Mouse (Mus musculus) midbrain, postnatal 0 days (tissue): ENCODE data around the gene 9230112D13Rik. TPM values are rescaled to one million over a fixed set of nuclear protein-coding genes. Genes with fewer than 3 reads are reported as not detected.

Experiments used
- ATAC-seq: fragments of 200-750 bp; cut with Nextera tagmentation; 2 replicates; pipeline ENCODE4 v1.8.0; 2017; ENCODE audit warnings: moderate number of reproducible peaks, mild to moderate bottlenecking, moderate TSS enrichment, moderate library complexity; ENCODE audit not compliant: low FRiP score
- DNase-seq: peaks from one replicate; pipeline ENCODE4 v3.0.0-alpha.2; 2015; ENCODE audit warnings: low spot score
- H3K27ac ChIP-seq: fragments of 300-500 bp; sonication (generic); 2 replicates; pipeline ENCODE4 v1.5.1; 2014; ENCODE audit warnings: low read depth, mild to moderate bottlenecking, low read length, mixed read lengths
- H3K27me3 ChIP-seq: fragments of 300-500 bp; sonication (generic); 2 replicates; pipeline ENCODE4 v1.6.1; 2014; ENCODE audit warnings: low read length, control low read depth, mixed read lengths; ENCODE audit not compliant: insufficient read depth
- H3K36me3 ChIP-seq: fragments of 300-500 bp; sonication (generic); 2 replicates; pipeline ENCODE4 v1.6.1; 2014; ENCODE audit warnings: low read length, control low read depth, mixed read lengths; ENCODE audit not compliant: insufficient read depth
- H3K4me1 ChIP-seq: fragments of 300-500 bp; sonication (generic); 2 replicates; pipeline ENCODE4 v1.6.1; 2014; ENCODE audit warnings: mild to moderate bottlenecking, control low read depth, antibody characterized with exemption, low read length, mixed read lengths; ENCODE audit not compliant: insufficient read depth
- H3K4me2 ChIP-seq: fragments of 300-500 bp; sonication (generic); 2 replicates; pipeline ENCODE4 v1.6.1; 2014; ENCODE audit warnings: low read depth, mild to moderate bottlenecking, low read length, mixed read lengths; ENCODE audit not compliant: poor library complexity, severe bottlenecking
- H3K4me3 ChIP-seq: fragments of 300-500 bp; sonication (generic); 2 replicates; pipeline ENCODE4 v1.5.1; 2014; ENCODE audit warnings: low read depth, mild to moderate bottlenecking, low read length, moderate library complexity
- H3K9ac ChIP-seq: fragments of 300-500 bp; sonication (generic); replicated peaks from 2 replicates; pipeline ENCODE4 v1.6.1; 2014; ENCODE audit warnings: mild to moderate bottlenecking, low read length, moderate library complexity, mixed read lengths; ENCODE audit not compliant: poor library complexity, severe bottlenecking
- H3K9me3 ChIP-seq: fragments of 300-500 bp; sonication (generic); 2 replicates; pipeline ENCODE4 v1.6.1; 2016; ENCODE audit warnings: low read length, control low read depth
- CTCF ChIP-seq: IDR thresholded peaks from 2 replicates; pipeline ENCODE4 v1.5.1; 2016; ENCODE audit warnings: antibody characterized with exemption, mild to moderate bottlenecking
- WGBS: fragments of 180-500 bp; shearing (Covaris S2); extraction: QIAGEN DNeasy Blood & Tissue Kit; methylation state at CpG from one replicate; pipeline ENCODE4 v1.1.7; 2014; 5-methylcytosine and 5-hydroxymethylcytosine counted together
- polyA plus RNA-seq: library from polyadenylated mRNA; unstranded; fragments of >200 nt; fragmentation: Nextera tagmentation; extraction: Ambion mirVana; gene quantifications from 2 replicates; pipeline ENCODE4 v1.2.1, GENCODE M21; 2015
- total RNA-seq: library from RNA; depleted of rRNA; stranded (reverse); fragments of >200 nt; gene quantifications from 2 replicates; pipeline ENCODE4 v1.2.3, GENCODE M21; 2014

The 9230112D13Rik gene
- total and polyA plus RNA-seq, 2 experiments from 2014 or later, result not detected

DNA sequence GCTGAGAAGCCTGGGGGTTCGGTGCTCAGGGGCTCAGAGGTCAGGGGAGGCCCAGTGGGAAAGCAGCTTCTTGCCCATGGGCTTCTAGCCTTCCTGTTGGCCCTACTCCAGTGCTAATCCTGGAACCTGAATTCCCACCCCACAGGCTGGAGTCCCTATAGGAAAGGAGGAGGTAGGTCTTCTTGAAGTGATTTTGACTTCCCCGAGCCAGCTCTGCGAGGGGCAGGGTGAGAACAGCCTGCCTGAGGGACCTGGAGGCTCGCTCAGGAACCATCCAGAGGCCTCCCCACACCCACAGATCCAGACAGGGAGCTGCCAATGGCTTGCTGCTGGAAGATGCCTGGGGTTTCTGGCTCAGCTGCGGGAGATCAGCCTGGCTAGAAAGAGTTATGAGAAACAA is 45.1 kb upstream of the 9230112D13Rik start:
- no peak overlapping the region for H3K9ac ChIP-seq
- no peak for ATAC-seq
- 68% methylated on average over 5 of the region's 5 CpGs for WGBS

DNA sequence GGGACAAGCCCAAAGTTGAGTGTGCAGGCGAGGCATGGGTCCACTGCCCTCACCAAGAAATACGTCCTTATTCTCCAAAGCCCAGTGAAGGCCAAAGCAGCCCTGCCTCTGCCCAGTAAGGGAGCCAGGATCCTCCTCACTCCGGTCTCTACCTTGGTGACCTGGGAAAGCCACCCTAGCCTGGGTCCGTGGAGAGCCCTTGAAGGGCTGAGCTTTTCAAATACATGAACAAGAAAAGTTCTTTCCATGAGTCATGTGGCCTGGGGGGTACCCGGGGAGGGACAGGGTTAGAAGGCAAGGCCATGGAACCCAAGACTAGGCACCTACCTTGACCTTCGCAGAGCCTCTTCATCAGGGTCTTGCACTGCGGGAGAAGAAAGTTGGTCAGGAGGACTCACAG is 43.9 kb upstream of the 9230112D13Rik start:
- Histone ChIP-seq H3K36me3 (no peaks in the 10 kb centered on the region), H3K9me3 (no peaks in the 10 kb centered on the region), H3K4me3 (no peak overlapping the region), H3K4me2 (no peak overlapping the region), H3K4me1 (no peaks in the 10 kb centered on the region; the same call in 1 of the 2 replicates), H3K9ac (no peak overlapping the region), H3K27ac (no peak overlapping the region), H3K27me3 (no peaks in the 10 kb centered on the region)
- WGBS, result 88% methylated on average over 7 of the region's 7 CpGs
- ATAC-seq (no peak), DNase-seq (no peak)
- no peak for TF ChIP-seq CTCF

More for the DNA sequence above, 45.1 kb upstream of the 9230112D13Rik start:
- no peak for DNase-seq
- Histone ChIP-seq H3K27ac (no peak overlapping the region), H3K4me2 (no peak overlapping the region), H3K4me1 (no peaks in the 10 kb centered on the region; the same call in 1 of the 2 replicates), H3K36me3 (no peaks in the 10 kb centered on the region), H3K9me3 (no peaks in the 10 kb centered on the region), H3K4me3 (no peak overlapping the region), H3K27me3 (no peaks in the 10 kb centered on the region)
- no peak for TF ChIP-seq CTCF

DNA sequence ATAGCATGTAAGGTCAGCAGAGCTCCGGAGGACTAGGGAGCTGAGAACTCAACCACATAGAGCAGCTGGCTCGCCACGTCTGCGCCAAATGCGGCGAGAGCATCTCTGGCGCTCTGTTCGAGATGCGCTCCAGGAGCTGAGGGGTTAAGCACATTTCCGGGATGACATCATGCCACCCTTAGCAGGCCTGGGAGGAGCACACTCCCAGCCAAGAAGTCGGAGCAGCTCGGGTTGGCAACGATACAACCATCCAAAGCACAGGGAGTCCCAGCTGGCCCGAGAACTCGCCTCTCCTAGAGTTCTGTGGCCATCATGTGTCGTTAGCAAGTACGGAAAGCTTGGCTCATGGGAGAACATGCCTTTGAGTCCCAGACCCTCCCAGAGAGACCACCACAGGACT is 43.1 kb upstream of the 9230112D13Rik start:
- no peak for TF ChIP-seq CTCF
- H3K4me1 ChIP-seq, result no peaks in the 10 kb centered on the region; the same call in 1 of the 2 replicates
- H3K36me3 ChIP-seq, result no peaks in the 10 kb centered on the region
- H3K9ac ChIP-seq, result no peak overlapping the region
- ATAC-seq (no peak), DNase-seq (peak; percentile 56)
- H3K27ac ChIP-seq, result no peak overlapping the region
- H3K9me3 ChIP-seq, result no peaks in the 10 kb centered on the region
- H3K27me3 ChIP-seq, result no peaks in the 10 kb centered on the region
- WGBS, result 80% methylated on average over 17 of the region's 17 CpGs
- H3K4me2 ChIP-seq, result no peak overlapping the region
- no peak overlapping the region for H3K4me3 ChIP-seq

DNA sequence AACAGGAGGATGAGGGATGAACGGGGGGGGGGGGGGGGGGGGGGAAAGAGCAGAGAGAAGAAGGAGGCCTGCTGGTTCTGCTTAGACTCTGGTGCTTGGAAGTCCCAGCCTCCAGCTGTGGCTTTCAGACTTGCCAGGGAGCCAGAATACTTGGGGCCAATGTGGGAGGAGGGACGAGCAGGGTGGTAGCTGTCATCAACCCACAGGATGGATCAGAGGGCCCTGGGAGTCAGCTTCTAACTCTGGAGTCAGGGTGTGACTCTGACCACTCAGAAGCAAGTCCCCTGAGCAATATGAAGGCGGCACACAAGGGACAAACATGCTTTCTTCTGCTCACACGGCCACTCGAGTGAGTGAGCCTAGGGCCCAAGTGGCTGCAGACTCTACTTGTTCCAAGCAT is 42.0 kb upstream of the 9230112D13Rik start:
- H3K27ac ChIP-seq, result no peak overlapping the region
- no peak for DNase-seq
- no peak overlapping the region for H3K4me2 ChIP-seq
- no peaks in the 10 kb centered on the region; the same call in 1 of the 2 replicates for H3K4me1 ChIP-seq
- H3K27me3 ChIP-seq, result no peaks in the 10 kb centered on the region
- WGBS, result 61% methylated on average over 5 of the region's 5 CpGs
- no peak for TF ChIP-seq CTCF
- ATAC-seq, result no peak
- no peak overlapping the region for H3K4me3 ChIP-seq
- no peaks in the 10 kb centered on the region for H3K36me3 ChIP-seq
- H3K9me3 ChIP-seq, result no peaks in the 10 kb centered on the region
- no peak overlapping the region for H3K9ac ChIP-seq

- Histone ChIP-seq H3K4me1 (no peaks in the 10 kb centered on the region), H3K4me3 (no peak overlapping the region), H3K9me3 (no peaks in the 10 kb centered on the region), H3K36me3 (no peaks in the 10 kb centered on the region), H3K9ac (no peak overlapping the region), H3K27ac (no peak overlapping the region), H3K4me2 (no peak overlapping the region), H3K27me3 (no peaks in the 10 kb centered on the region)
- DNase-seq (no peak), ATAC-seq (no peak)
- TF ChIP-seq CTCF, result 0 out of 2 replicates have a peak, but pooled peaks have one; percentile 3
- 34% methylated on average over 2 of the region's 2 CpGs for WGBS
Measured at GRCm38 (mm10) chr14:34562393-34562792, 39.8 kb upstream of the 9230112D13Rik start.

GRCm38 (mm10) chr14:34561647-34562046 is 39.0 kb upstream of the 9230112D13Rik start:
- no peaks in the 10 kb centered on the region for H3K36me3 ChIP-seq
- ATAC-seq (no peak), DNase-seq (no peak)
- no peak overlapping the region for H3K27ac ChIP-seq
- TF ChIP-seq CTCF, result no peak
- H3K9ac ChIP-seq, result no peak overlapping the region
- no peaks in the 10 kb centered on the region for H3K27me3 ChIP-seq
- H3K4me3 ChIP-seq, result no peak overlapping the region
- no peaks in the 10 kb centered on the region for H3K9me3 ChIP-seq
- WGBS, result 91% methylated on average over 8 of the region's 8 CpGs
- no peak overlapping the region for H3K4me2 ChIP-seq
- no peaks in the 10 kb centered on the region for H3K4me1 ChIP-seq
